Mouse (Mus musculus): ENCODE data around the gene Crls1. TPM values are rescaled to one million over a fixed set of nuclear protein-coding genes. Genes with fewer than 3 reads are reported as not detected.

Crls1 gene
- polyA plus RNA-seq (2015; fragmentation: Nextera tagmentation; extraction: Ambion mirVana), result 8.6 and 10.1 TPM in 2 replicates

DNA sequence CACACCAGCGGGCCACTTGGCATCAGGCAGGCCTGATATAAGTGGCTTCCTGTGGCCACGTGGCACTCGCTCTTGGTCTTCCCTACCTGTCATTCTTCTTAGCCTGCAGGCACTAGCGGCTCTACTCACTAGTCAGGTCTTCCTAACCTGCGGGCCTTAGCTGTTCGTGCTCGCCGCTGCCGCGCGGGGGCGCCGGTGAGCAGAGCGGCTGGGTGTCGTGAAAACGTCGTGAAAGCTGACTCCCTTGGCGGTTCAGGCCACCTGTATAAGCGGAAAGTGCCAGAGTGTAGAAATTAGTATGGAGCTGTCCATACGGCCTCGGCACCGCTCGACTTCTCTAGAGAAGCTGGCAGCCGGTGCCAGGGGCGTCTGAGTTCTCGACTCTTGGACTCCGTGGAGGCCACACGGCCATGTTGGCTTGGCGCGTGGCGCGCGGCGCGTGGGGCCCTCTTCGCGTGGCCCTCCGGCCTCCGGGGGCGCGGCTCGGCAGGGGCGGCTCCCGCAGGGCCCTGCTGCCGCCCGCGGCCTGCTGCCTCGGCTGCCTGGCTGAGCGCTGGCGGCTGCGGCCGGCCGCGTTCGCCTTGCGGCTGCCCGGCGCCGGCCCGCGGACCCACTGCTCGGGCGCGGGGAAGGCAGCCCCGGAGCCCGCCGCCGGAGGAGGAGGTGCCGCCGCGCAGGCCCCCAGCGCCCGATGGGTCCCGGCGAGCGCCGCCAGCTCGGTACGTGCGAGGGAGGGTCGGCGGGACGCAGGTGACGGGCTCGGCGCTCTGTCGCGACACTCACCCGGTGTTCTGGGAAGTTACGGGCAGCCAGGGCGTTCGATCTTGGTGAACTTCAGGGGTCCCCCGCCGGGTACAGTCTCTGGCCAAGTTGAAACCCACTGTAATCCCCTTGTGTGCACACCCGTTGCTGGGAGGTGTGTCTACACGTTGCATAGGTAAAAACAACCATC lies at the start of gene Crls1:
Gene Crls1, plus strand, starts transcription at position 260 of the 952 bp plus-strand sequence.
- H3K36me3 ChIP-seq (ENCODE audit: control insufficient read depth, insufficient read depth, low read length), result no peaks in the 10 kb centered on the region
- H3K9ac ChIP-seq (ENCODE audit: low read depth, low read length), result peak within 1 kb of the TSS; percentile 92
- no peaks in the 10 kb centered on the region for H3K9me3 ChIP-seq (ENCODE audit: control insufficient read depth, low read length)
- peak within 1 kb of the TSS; percentile 60 for H3K4me2 ChIP-seq (ENCODE audit: low read depth, low read length)
- no peaks in the 10 kb centered on the region for H3K27me3 ChIP-seq (replicated peaks; ENCODE audit: control insufficient read depth, insufficient read depth, low read length)
- peak within 1 kb of the TSS; percentile 92 for H3K27ac ChIP-seq (ENCODE audit: low read length)
- peak; percentile 91 for ATAC-seq
- H3K4me1 ChIP-seq (ENCODE audit: control insufficient read depth, insufficient read depth, low read length), result peaks cover 10% of the 10 kb centered on the region
- WGBS, result under 1% methylated on average over 90 of the region's 96 CpGs
- peak within 1 kb of the TSS; percentile 97 for H3K4me3 ChIP-seq (ENCODE audit: low read length)

DNA sequence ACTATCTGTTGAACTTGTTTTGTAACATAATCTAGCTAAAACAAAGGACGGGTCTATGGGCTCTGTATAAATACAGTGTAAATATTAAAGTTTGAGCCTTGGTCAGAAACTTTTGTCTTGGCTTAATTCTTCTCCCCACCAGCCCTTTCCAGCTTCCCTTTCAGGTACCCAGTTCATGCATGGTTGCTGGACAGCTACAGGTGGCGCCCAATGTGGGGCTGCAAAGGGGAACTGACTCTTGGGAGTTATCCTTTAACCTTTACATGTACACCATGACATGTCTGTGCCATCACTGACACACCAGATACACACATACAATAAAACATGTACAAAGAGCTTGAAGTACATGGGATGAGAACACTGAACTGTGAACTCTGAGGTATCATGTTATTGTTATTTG lies 43.5 kb upstream of the Crls1 start:
- 91% methylated on average over 2 of the region's 2 CpGs for WGBS
- 0 out of 2 replicates have a peak, but pooled peaks cover 5% of the 10 kb centered on the region for H3K36me3 ChIP-seq (ENCODE audit: control insufficient read depth, insufficient read depth, low read length)
- H3K4me2 ChIP-seq (ENCODE audit: low read depth, low read length), result no peak overlapping the region
- no peaks in the 10 kb centered on the region for H3K9me3 ChIP-seq (ENCODE audit: control insufficient read depth, low read length)
- H3K4me1 ChIP-seq (ENCODE audit: control insufficient read depth, insufficient read depth, low read length), result no peaks in the 10 kb centered on the region
- no peaks in the 10 kb centered on the region for H3K27me3 ChIP-seq (replicated peaks; ENCODE audit: control insufficient read depth, insufficient read depth, low read length)
- H3K4me3 ChIP-seq (ENCODE audit: low read length), result no peak overlapping the region
- no peak overlapping the region for H3K27ac ChIP-seq (ENCODE audit: low read length)
- H3K9ac ChIP-seq (ENCODE audit: low read depth, low read length), result no peak overlapping the region
- no peak for ATAC-seq

DNA sequence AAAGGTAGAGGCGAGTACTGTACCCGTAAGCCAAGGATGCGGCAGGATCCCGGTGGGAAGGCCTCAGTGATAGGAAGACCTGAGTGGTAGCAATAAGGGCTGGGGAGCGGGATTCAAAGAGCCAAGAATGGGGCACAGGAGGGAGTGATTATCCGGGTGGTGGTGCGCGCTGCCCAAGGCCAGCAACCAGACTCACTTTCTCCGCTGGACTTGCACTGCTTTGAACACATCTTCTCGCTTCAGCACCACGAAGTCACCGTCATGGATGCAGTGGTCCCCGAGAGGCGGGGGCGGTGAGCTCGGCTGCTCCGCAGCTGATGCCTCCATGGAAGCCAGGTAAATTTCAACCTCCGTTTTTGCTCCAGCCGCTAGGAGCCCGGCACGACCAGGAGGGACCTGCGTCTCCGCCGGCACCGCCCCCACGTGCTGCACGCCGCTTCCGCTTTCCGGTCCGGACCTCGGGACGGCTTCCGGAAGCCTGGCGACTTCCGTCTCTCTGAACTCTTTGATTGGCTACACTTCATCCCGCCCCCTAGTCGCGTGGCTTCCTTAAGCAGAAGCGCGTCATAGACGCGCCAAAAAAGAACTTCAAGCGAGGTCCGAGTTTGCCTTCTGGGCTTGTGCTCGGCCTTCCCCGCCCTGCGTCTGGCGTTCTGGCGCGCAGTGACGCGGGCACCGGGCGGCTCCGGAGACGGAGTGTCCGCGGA lies 30.7 kb upstream of the Crls1 start, which contains the start of the genes Trmt6 and Mcm8:
Gene Trmt6, minus strand, starts transcription at position 448 of the 707 bp plus-strand sequence.
Gene Mcm8, plus strand, starts transcription at position 534 of the 707 bp plus-strand sequence.
- Histone ChIP-seq H3K4me1 (ENCODE audit: control insufficient read depth, insufficient read depth, low read length) (peaks cover 12% of the 10 kb centered on the region), H3K9ac (ENCODE audit: low read depth, low read length) (peak within 1 kb of the TSS; percentile 83), H3K9me3 (ENCODE audit: control insufficient read depth, low read length) (no peaks in the 10 kb centered on the region), H3K27me3 (replicated peaks; ENCODE audit: control insufficient read depth, insufficient read depth, low read length) (no peaks in the 10 kb centered on the region), H3K27ac (ENCODE audit: low read length) (peak within 1 kb of the TSS; percentile 79), H3K4me3 (ENCODE audit: low read length) (peak within 1 kb of the TSS; percentile 75), H3K4me2 (ENCODE audit: low read depth, low read length) (peak within 1 kb of the TSS; percentile 75), H3K36me3 (ENCODE audit: control insufficient read depth, insufficient read depth, low read length) (no peaks in the 10 kb centered on the region)
- under 1% methylated on average over 59 of the region's 59 CpGs for WGBS
- peak; percentile 100 for ATAC-seq

DNA sequence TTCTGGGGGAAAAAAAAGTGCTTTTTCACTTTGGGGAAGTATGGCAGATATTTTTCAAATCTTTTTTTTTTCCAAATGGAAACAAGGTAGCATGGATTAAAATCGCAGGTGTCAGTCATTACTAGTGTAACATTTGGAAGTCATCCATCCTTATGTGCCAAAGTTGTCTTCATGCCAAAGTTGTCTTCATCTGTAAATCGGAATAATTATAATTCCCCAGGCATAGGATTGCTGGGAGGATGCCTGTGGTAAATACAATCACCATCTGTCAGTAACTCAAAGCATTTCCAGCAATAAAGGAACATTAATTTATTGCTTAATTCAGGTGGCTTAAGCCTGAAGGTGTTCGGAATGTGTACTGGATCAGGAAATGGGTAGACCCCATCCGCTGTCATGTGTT lies 5.4 kb upstream of the Crls1 start:
- no peak for ATAC-seq
- H3K4me3 ChIP-seq (ENCODE audit: low read length), result no peak overlapping the region
- 0 out of 2 replicates have a peak, but pooled peaks cover 5% of the 10 kb centered on the region for H3K36me3 ChIP-seq (ENCODE audit: control insufficient read depth, insufficient read depth, low read length)
- H3K27me3 ChIP-seq (replicated peaks; ENCODE audit: control insufficient read depth, insufficient read depth, low read length), result no peaks in the 10 kb centered on the region
- no peaks in the 10 kb centered on the region for H3K9me3 ChIP-seq (ENCODE audit: control insufficient read depth, low read length)
- no peaks in the 10 kb centered on the region for H3K4me1 ChIP-seq (ENCODE audit: control insufficient read depth, insufficient read depth, low read length)
- 95% methylated on average over 4 of the region's 4 CpGs for WGBS
- no peak overlapping the region for H3K4me2 ChIP-seq (ENCODE audit: low read depth, low read length)
- H3K27ac ChIP-seq (ENCODE audit: low read length), result no peak overlapping the region
- no peak overlapping the region for H3K9ac ChIP-seq (ENCODE audit: low read depth, low read length)

DNA sequence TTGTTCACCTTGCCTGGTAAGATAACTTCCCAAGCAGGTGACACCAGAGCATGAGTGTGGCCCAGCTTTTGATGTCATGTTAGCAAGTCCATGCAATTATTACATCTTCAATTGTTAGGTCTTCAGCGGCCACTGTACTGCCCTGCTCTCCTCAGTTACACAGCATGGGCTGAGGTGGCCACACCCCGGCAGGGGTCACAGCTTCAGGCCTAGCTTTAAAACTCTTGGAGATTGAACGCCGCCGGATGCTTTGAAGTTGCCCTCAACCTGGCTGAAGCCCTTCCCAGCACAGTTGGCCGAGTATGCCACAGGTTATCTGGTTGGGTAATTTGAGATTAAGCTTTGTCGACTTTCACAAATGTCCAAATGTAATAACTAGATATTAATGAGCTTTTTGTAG lies 1.1 kb downstream of the Crls1 start:
- H3K4me1 ChIP-seq (ENCODE audit: control insufficient read depth, insufficient read depth, low read length), result peaks cover 10% of the 10 kb centered on the region
- H3K9ac ChIP-seq (ENCODE audit: low read depth, low read length), result peak overlapping the region; percentile 92
- H3K27me3 ChIP-seq (replicated peaks; ENCODE audit: control insufficient read depth, insufficient read depth, low read length), result no peaks in the 10 kb centered on the region
- ATAC-seq, result peak; percentile 27; the same call in 1 of the 2 replicates
- no peaks in the 10 kb centered on the region for H3K36me3 ChIP-seq (ENCODE audit: control insufficient read depth, insufficient read depth, low read length)
- WGBS, result 31% methylated on average over 7 of the region's 7 CpGs
- no peak overlapping the region for H3K27ac ChIP-seq (ENCODE audit: low read length)
- peak overlapping the region; percentile 97 for H3K4me3 ChIP-seq (ENCODE audit: low read length)
- peak overlapping the region; percentile 60 for H3K4me2 ChIP-seq (ENCODE audit: low read depth, low read length)
- H3K9me3 ChIP-seq (ENCODE audit: control insufficient read depth, low read length), result no peaks in the 10 kb centered on the region

DNA sequence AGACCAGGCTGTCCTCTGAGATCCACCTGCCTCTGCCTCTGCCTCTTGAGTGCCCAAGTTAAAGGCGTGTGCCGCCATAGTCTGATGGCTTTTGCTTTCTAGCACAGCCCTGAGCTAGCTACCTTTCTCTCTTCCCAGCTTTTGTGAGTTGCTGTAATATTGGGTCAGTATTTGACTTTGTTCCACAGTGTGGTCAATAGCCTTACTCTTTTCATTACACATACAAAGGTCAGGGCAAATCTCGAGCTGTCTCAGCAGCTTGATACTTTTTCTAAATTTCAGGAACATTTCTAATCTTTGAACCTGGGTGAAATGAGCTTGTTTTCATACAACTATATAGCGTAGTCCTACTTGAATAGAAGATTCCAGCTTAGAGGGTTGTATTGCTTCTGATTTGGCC lies 1.9 kb downstream of the Crls1 start:
- peaks cover 10% of the 10 kb centered on the region for H3K4me1 ChIP-seq (ENCODE audit: control insufficient read depth, insufficient read depth, low read length)
- WGBS, result 89% methylated on average over 4 of the region's 4 CpGs
- H3K27ac ChIP-seq (ENCODE audit: low read length), result no peak overlapping the region
- H3K9me3 ChIP-seq (ENCODE audit: control insufficient read depth, low read length), result no peaks in the 10 kb centered on the region
- H3K9ac ChIP-seq (ENCODE audit: low read depth, low read length), result no peak overlapping the region
- H3K4me3 ChIP-seq (ENCODE audit: low read length), result peak overlapping the region; percentile 97; the same call in 1 of the 2 replicates
- H3K27me3 ChIP-seq (replicated peaks; ENCODE audit: control insufficient read depth, insufficient read depth, low read length), result no peaks in the 10 kb centered on the region
- ATAC-seq, result no peak
- H3K4me2 ChIP-seq (ENCODE audit: low read depth, low read length), result peak overlapping the region; percentile 60; the same call in 1 of the 2 replicates
- no peaks in the 10 kb centered on the region for H3K36me3 ChIP-seq (ENCODE audit: control insufficient read depth, insufficient read depth, low read length)

DNA sequence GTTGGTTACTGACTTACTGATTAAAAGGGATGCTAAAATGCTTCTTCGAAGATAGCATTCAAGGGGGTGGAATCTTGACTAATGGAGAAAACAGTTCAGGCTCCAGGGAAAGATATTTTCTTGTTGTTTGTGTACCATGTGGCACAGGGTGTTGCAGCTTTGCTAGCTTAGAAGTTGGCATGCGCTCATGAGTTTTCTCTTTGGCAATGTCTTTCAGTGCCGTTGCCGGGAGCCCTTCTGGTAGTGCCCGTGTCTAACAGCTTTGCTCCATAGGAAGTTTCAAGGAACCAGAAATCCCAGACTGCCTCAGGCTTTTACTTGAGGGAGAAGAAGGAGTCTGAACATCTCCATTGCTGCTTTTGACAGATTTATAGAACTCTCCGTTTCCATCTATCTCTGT lies 2.7 kb downstream of the Crls1 start:
- Histone ChIP-seq H3K4me3 (ENCODE audit: low read length) (no peak overlapping the region), H3K36me3 (ENCODE audit: control insufficient read depth, insufficient read depth, low read length) (no peaks in the 10 kb centered on the region), H3K9me3 (ENCODE audit: control insufficient read depth, low read length) (no peaks in the 10 kb centered on the region), H3K27ac (ENCODE audit: low read length) (no peak overlapping the region), H3K4me1 (ENCODE audit: control insufficient read depth, insufficient read depth, low read length) (peaks cover 10% of the 10 kb centered on the region), H3K9ac (ENCODE audit: low read depth, low read length) (no peak overlapping the region), H3K4me2 (ENCODE audit: low read depth, low read length) (no peak overlapping the region), H3K27me3 (replicated peaks; ENCODE audit: control insufficient read depth, insufficient read depth, low read length) (no peaks in the 10 kb centered on the region)
- ATAC-seq, result no peak
- WGBS, result 92% methylated on average over 6 of the region's 6 CpGs

DNA sequence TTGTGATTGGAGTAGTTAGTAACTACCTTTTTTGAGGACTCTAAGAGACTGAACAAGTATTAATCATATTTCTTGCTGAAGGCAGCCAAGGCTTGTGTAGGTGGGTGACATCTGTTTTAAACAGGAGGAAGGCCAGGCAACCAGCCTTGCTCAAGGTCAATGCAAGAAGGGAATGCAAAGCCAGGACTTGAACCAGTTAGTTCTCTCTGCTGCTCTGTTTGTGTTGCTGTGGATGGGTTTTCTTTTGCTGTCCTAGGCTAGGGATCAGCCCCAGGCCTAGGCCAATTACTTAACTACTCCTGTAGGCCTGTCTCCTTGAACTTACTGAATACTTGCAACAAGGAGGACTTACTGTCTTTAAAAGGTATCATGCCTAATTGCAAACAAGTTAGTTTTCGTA lies 6.6 kb downstream of the Crls1 start:
- no peaks in the 10 kb centered on the region for H3K9me3 ChIP-seq (ENCODE audit: control insufficient read depth, low read length)
- H3K4me1 ChIP-seq (ENCODE audit: control insufficient read depth, insufficient read depth, low read length), result peaks cover 4% of the 10 kb centered on the region
- ATAC-seq, result no peak
- H3K27me3 ChIP-seq (replicated peaks; ENCODE audit: control insufficient read depth, insufficient read depth, low read length), result no peaks in the 10 kb centered on the region
- H3K4me2 ChIP-seq (ENCODE audit: low read depth, low read length), result no peak overlapping the region
- no peak overlapping the region for H3K9ac ChIP-seq (ENCODE audit: low read depth, low read length)
- H3K27ac ChIP-seq (ENCODE audit: low read length), result no peak overlapping the region
- WGBS, result 94% methylated on average over 1 of the region's 1 CpGs
- H3K36me3 ChIP-seq (ENCODE audit: control insufficient read depth, insufficient read depth, low read length), result no peaks in the 10 kb centered on the region
- no peak overlapping the region for H3K4me3 ChIP-seq (ENCODE audit: low read length)

DNA sequence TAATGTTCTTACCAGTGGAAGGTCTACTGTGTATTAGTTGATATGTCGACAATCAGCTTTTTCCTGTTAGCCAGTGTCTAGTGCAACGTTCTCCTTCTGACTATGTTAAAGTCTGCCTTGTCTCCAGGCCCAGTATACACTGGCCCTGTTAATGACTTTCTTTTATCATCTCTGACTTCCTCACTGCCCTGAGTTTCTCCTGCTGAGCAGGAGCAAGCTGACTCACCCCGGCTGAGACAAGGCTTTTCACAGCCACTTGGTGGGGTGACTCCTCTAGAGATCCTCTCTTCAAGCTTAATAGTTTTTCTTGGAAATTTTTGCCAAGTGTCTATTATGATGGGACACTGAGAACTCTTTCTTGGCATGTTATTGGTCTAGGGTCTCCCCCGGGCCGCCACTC lies 9.9 kb downstream of the Crls1 start:
- no peak overlapping the region for H3K4me2 ChIP-seq (ENCODE audit: low read depth, low read length)
- no peaks in the 10 kb centered on the region for H3K27me3 ChIP-seq (replicated peaks; ENCODE audit: control insufficient read depth, insufficient read depth, low read length)

More for the DNA sequence above, 9.9 kb downstream of the Crls1 start:
- Histone ChIP-seq H3K4me3 (ENCODE audit: low read length) (no peak overlapping the region), H3K36me3 (ENCODE audit: control insufficient read depth, insufficient read depth, low read length) (no peaks in the 10 kb centered on the region), H3K9ac (ENCODE audit: low read depth, low read length) (no peak overlapping the region), H3K4me1 (ENCODE audit: control insufficient read depth, insufficient read depth, low read length) (no peaks in the 10 kb centered on the region), H3K9me3 (ENCODE audit: control insufficient read depth, low read length) (no peaks in the 10 kb centered on the region), H3K27ac (ENCODE audit: low read length) (no peak overlapping the region)
- WGBS, result 76% methylated on average over 5 of the region's 5 CpGs
- ATAC-seq, result peak; percentile 76
